Mouse (Mus musculus): ENCODE results near the gene Ccdc51.

GRCm38 (mm10) chr9:109100307-109100928, 18.1 kb downstream of the Ccdc51 start:
- TF ChIP-seq CTCF (IDR thresholded peaks at IDR 0.05; ENCODE audit: low read depth, low read length) (no peak), POLR2A (IDR thresholded peaks at IDR 0.05; ENCODE audit: insufficient read depth, low read length) (no peak), EP300 (IDR thresholded peaks at IDR 0.05; ENCODE audit: insufficient read depth, low read depth, low read length) (no peak)

All from ES-Bruce4 (cell line).